Mouse (Mus musculus) embryonic facial prominence, embryonic 14.5 days (tissue): ENCODE measurements around the gene Jdp2. TPM values are rescaled to one million over a fixed set of nuclear protein-coding genes. Genes with fewer than 3 reads are reported as not detected.

ENCODE experiments used
- ATAC-seq: fragments of 200-750 bp; cut with Nextera tagmentation; 2 replicates; pipeline ENCODE4 v1.8.0; 2017; ENCODE audit warnings: low read depth, moderate number of reproducible peaks, moderate TSS enrichment
- DNase-seq: peaks from one replicate; pipeline ENCODE4 v3.0.0-alpha.2; 2015; ENCODE audit warnings: low spot score
- H3K27ac ChIP-seq: fragments of 300-500 bp; sonication (generic); replicated peaks from 2 replicates; pipeline ENCODE4 v1.5.1; 2014; ENCODE audit warnings: low read depth, mild to moderate bottlenecking, low read length, moderate library complexity
- H3K27me3 ChIP-seq: fragments of 300-500 bp; sonication (generic); replicated peaks from 2 replicates; pipeline ENCODE4 v1.6.1; 2014; ENCODE audit warnings: low read length; ENCODE audit not compliant: control insufficient read depth, insufficient read depth
- H3K36me3 ChIP-seq: fragments of 300-500 bp; sonication (generic); 2 replicates; pipeline ENCODE4 v1.6.1; 2014; ENCODE audit warnings: low read length, mixed read lengths; ENCODE audit not compliant: control insufficient read depth, insufficient read depth
- H3K4me1 ChIP-seq: fragments of 300-500 bp; sonication (generic); 2 replicates; pipeline ENCODE4 v1.6.1; 2014; ENCODE audit warnings: antibody characterized with exemption, low read length; ENCODE audit not compliant: control insufficient read depth, insufficient read depth
- H3K4me2 ChIP-seq: fragments of 300-500 bp; sonication (generic); 2 replicates; pipeline ENCODE4 v1.6.1; 2014; ENCODE audit warnings: low read depth, mild to moderate bottlenecking, low read length, moderate library complexity, mixed read lengths
- H3K4me3 ChIP-seq: fragments of 300-500 bp; sonication (generic); 2 replicates; pipeline ENCODE4 v1.5.1; 2014; ENCODE audit warnings: low read depth, mild to moderate bottlenecking, low read length
- H3K9ac ChIP-seq: fragments of 300-500 bp; sonication (generic); 2 replicates; pipeline ENCODE4 v1.6.1; 2014; ENCODE audit warnings: low read depth, mild to moderate bottlenecking, low read length, moderate library complexity, mixed read lengths
- H3K9me3 ChIP-seq: fragments of 300-500 bp; sonication (generic); 2 replicates; pipeline ENCODE4 v1.6.1; 2016; ENCODE audit warnings: low read length; ENCODE audit not compliant: control insufficient read depth
- WGBS: fragments of 180-500 bp; shearing (Covaris S2); extraction: QIAGEN DNeasy Blood & Tissue Kit; methylation state at CpG from one replicate; pipeline ENCODE4 v1.1.7; 2014; 5-methylcytosine and 5-hydroxymethylcytosine counted together
- polyA plus RNA-seq: library from polyadenylated mRNA; unstranded; fragments of >200 nt; fragmentation: Nextera tagmentation; extraction: Ambion mirVana; gene quantifications from 2 replicates; pipeline ENCODE4 v1.2.1, GENCODE M21; 2014

The Jdp2 gene
- polyA plus RNA-seq, 1 experiment from 2014 or later: 2.4 TPM

DNA sequence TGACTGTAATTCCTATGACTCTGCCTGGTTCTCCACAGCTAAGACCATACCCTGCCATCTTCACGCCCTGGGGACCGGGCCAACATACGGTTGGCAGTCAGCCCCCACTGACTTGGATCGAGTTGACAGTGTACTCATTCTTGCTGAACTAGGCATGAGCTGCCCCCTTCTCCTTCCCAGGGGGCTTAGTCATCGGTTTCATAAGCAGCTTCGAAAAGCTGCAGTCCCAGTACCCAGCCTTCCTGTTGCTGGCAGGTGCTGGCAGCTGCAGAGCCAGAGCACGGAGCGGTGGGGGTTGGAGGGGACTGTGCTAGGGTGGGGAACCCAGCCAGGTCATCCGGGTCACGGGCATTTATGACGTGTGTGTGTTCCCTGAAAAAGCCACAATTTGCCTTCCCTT is 27.5 kb upstream of the Jdp2 start:
- H3K9ac ChIP-seq: no peak overlapping the region
- H3K4me2 ChIP-seq: peak overlapping the region; percentile 38; the same call in 1 of the 2 replicates
- ATAC-seq (0 out of 2 replicates have a peak, but pooled peaks have one; percentile 28), DNase-seq (peak; percentile 51)
- no peaks in the 10 kb centered on the region for H3K36me3 ChIP-seq
- H3K27ac ChIP-seq: no peak overlapping the region
- H3K27me3 ChIP-seq: no peaks in the 10 kb centered on the region
- H3K9me3 ChIP-seq: no peaks in the 10 kb centered on the region
- 65% methylated on average over 11 of the region's 11 CpGs for WGBS
- H3K4me1 ChIP-seq: peaks cover 8% of the 10 kb centered on the region; the same call in 1 of the 2 replicates
- no peak overlapping the region for H3K4me3 ChIP-seq

GRCm38 (mm10) chr12:85572047-85572475 is 26.8 kb upstream of the Jdp2 start:
- Histone ChIP-seq H3K27ac (peak overlapping the region; percentile 57; the same call in 1 of the 2 replicates), H3K36me3 (no peaks in the 10 kb centered on the region), H3K27me3 (no peaks in the 10 kb centered on the region), H3K9ac (no peak overlapping the region; the same call in 1 of the 2 replicates), H3K4me2 (peak overlapping the region; percentile 38), H3K4me3 (0 out of 2 replicates have a peak overlapping the region, but pooled peaks have one; percentile 10), H3K9me3 (no peaks in the 10 kb centered on the region), H3K4me1 (peaks cover 12% of the 10 kb centered on the region; the same call in 1 of the 2 replicates)
- WGBS: 25% methylated on average over 10 of the region's 10 CpGs
- ATAC-seq (peak; percentile 88), DNase-seq (peak; percentile 87)

GRCm38 (mm10) chr12:85574806-85575495 is 23.9 kb upstream of the Jdp2 start:
- no peak overlapping the region for H3K4me3 ChIP-seq
- H3K4me2 ChIP-seq: no peak overlapping the region
- H3K9ac ChIP-seq: no peak overlapping the region
- no peak overlapping the region for H3K27ac ChIP-seq
- ATAC-seq: no peak
- WGBS: 70% methylated on average over 6 of the region's 6 CpGs
- no peaks in the 10 kb centered on the region for H3K36me3 ChIP-seq
- DNase-seq: no peak
- H3K4me1 ChIP-seq: peaks cover 12% of the 10 kb centered on the region; the same call in 1 of the 2 replicates
- H3K27me3 ChIP-seq: no peaks in the 10 kb centered on the region
- H3K9me3 ChIP-seq: no peaks in the 10 kb centered on the region

- no peaks in the 10 kb centered on the region for H3K36me3 ChIP-seq
- H3K27ac ChIP-seq: no peak overlapping the region
- H3K9me3 ChIP-seq: no peaks in the 10 kb centered on the region
- 71% methylated on average over 4 of the region's 4 CpGs for WGBS
- H3K4me3 ChIP-seq: no peak overlapping the region
- no peaks in the 10 kb centered on the region for H3K27me3 ChIP-seq
- no peak overlapping the region for H3K9ac ChIP-seq
- no peak for ATAC-seq
- H3K4me2 ChIP-seq: no peak overlapping the region
- DNase-seq: no peak
- H3K4me1 ChIP-seq: peaks cover 12% of the 10 kb centered on the region; the same call in 1 of the 2 replicates
Measured at GRCm38 (mm10) chr12:85575496-85575840, 23.4 kb upstream of the Jdp2 start.

DNA sequence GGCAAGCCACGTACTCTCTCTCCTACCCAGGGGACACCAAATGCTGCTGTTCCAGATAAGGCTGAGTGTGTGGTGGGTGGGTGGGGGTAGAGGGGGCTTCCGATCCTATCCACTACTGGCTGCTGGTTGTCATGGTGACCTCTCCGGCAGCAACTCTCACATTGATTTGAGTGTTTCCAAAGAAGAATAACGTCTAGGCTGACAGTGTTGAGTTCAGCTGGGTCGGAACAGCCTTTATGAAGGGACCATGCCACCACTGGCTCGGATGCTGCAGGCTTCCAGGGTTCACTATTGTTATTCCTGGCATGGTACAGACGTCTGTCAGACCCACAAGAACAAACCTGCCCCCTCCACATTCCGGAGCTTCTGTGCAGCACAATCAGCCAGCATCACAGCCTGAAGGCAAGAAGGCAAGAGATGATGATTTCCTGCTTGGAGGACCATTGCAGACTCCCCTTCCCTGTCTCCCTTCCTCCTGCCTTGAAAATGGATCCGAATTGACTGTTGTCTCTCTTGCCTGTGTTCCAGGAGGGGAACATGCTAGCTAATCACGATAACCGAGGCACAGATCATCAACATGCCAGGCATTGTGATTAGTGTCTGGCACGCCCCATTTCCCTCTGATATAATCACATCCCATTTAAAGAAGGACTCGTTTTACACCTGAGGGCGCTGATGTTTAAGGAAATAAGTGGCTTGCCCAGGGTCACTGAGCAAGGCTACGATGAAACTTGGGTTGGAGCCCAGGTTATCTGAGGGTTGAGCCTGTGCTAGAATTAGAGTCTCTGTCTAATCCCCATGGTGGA is 17.4 kb upstream of the Jdp2 start:
- Histone ChIP-seq H3K27me3 (no peaks in the 10 kb centered on the region), H3K4me3 (no peak overlapping the region), H3K36me3 (no peaks in the 10 kb centered on the region), H3K4me1 (peaks cover 6% of the 10 kb centered on the region; the same call in 1 of the 2 replicates), H3K4me2 (no peak overlapping the region), H3K9ac (no peak overlapping the region), H3K9me3 (no peaks in the 10 kb centered on the region), H3K27ac (no peak overlapping the region)
- peak; percentile 64 for ATAC-seq
- DNase-seq: peak; percentile 63
- 38% methylated on average over 15 of the region's 15 CpGs for WGBS

- WGBS: 81% methylated on average over 5 of the region's 5 CpGs
- DNase-seq: no peak
Measured at GRCm38 (mm10) chr12:85582067-85582316, 16.8 kb upstream of the Jdp2 start.

GRCm38 (mm10) chr12:85585761-85586258 is 13.0 kb upstream of the Jdp2 start:
- Histone ChIP-seq H3K4me2 (no peak overlapping the region), H3K27ac (no peak overlapping the region), H3K4me1 (peaks cover 3% of the 10 kb centered on the region; the same call in 1 of the 2 replicates), H3K27me3 (no peaks in the 10 kb centered on the region), H3K36me3 (no peaks in the 10 kb centered on the region), H3K9me3 (no peaks in the 10 kb centered on the region), H3K4me3 (no peak overlapping the region), H3K9ac (no peak overlapping the region)
- DNase-seq (no peak), ATAC-seq (no peak)
- WGBS: 48% methylated on average over 11 of the region's 11 CpGs

More at GRCm38 (mm10) chr12:85582067-85582316, 16.8 kb upstream of the Jdp2 start:
- Histone ChIP-seq H3K27me3 (no peaks in the 10 kb centered on the region), H3K9me3 (no peaks in the 10 kb centered on the region), H3K4me3 (no peak overlapping the region), H3K9ac (no peak overlapping the region), H3K4me2 (no peak overlapping the region), H3K36me3 (no peaks in the 10 kb centered on the region), H3K4me1 (peaks cover 3% of the 10 kb centered on the region; the same call in 1 of the 2 replicates), H3K27ac (no peak overlapping the region)
- ATAC-seq: no peak

DNA sequence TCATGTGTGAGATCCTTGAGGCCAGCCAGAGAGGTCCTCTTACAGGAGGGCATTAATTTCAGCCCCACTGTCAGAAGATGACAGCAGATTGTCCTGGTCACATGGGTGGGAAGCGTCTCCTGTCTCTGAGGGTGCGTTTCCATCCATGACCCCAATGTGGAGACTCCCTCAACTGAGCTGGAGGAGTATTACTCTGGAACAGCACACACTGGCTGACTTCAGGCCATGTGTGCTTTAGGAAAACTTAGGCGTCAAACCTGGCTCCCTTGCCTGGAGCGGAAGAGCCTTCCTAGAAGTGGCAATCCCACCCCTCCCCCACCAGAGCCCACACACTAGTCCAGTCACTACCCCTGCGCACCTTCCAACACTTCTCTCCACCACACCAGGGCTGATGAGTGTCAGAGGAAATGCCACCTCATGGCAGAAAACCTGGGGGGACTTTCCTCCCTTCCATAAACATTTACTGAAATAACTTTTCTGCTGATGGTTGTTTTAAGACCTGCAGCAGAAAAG is 8.9 kb upstream of the Jdp2 start:
- no peak for DNase-seq
- ATAC-seq: no peak
- Histone ChIP-seq H3K9ac (no peak overlapping the region), H3K4me3 (no peak overlapping the region), H3K4me1 (no peaks in the 10 kb centered on the region), H3K4me2 (no peak overlapping the region), H3K27ac (no peak overlapping the region), H3K36me3 (no peaks in the 10 kb centered on the region), H3K27me3 (no peaks in the 10 kb centered on the region), H3K9me3 (no peaks in the 10 kb centered on the region)
- WGBS: 55% methylated on average over 5 of the region's 5 CpGs
